Mouse (Mus musculus): ENCODE data around the gene Tldc1. TPM values are rescaled to one million over a fixed set of nuclear protein-coding genes. Genes with fewer than 3 reads are reported as not detected.

Tldc1 gene
- polyA plus RNA-seq, 1 experiment = 7.4 TPM

GRCm38 (mm10) chr8:119755238-119756146, 22.7 kb downstream of the Tldc1 start:
- WGBS = 25% methylated on average over 28 of the region's 28 CpGs
- H3K27ac ChIP-seq (ENCODE audit: insufficient read depth, low read depth, low read length) = no peak overlapping the region
- H3K27me3 ChIP-seq (ENCODE audit: control insufficient read depth, insufficient read depth, low read length) = no peaks in the 10 kb centered on the region
- no peaks in the 10 kb centered on the region for H3K36me3 ChIP-seq (ENCODE audit: control insufficient read depth, insufficient read depth, low read length)
- H3K4me1 ChIP-seq (ENCODE audit: control insufficient read depth, insufficient read depth, insufficient read length, low read length) = peaks cover 5% of the 10 kb centered on the region
- TF ChIP-seq POLR2A (IDR thresholded peaks at IDR 0.05; ENCODE audit: low read depth, low read length) (no peak), CTCF (IDR thresholded peaks at IDR 0.05; ENCODE audit: extremely low read depth, insufficient read length, insufficient replicate concordance, low read depth, low read length) (no peak)
- peak overlapping the region; percentile 54 for H3K4me3 ChIP-seq (ENCODE audit: low read depth, low read length)

- Histone ChIP-seq H3K27me3 (ENCODE audit: control insufficient read depth, insufficient read depth, low read length) (no peaks in the 10 kb centered on the region), H3K36me3 (ENCODE audit: control insufficient read depth, insufficient read depth, low read length) (no peaks in the 10 kb centered on the region), H3K4me3 (ENCODE audit: low read depth, low read length) (no peak overlapping the region), H3K27ac (ENCODE audit: insufficient read depth, low read depth, low read length) (no peak overlapping the region), H3K4me1 (ENCODE audit: control insufficient read depth, insufficient read depth, insufficient read length, low read length) (0 out of 2 replicates have a peak, but pooled peaks cover 2% of the 10 kb centered on the region)
- TF ChIP-seq POLR2A (IDR thresholded peaks at IDR 0.05; ENCODE audit: low read depth, low read length) (no peak), CTCF (IDR thresholded peaks at IDR 0.05; ENCODE audit: extremely low read depth, insufficient read length, insufficient replicate concordance, low read depth, low read length) (no peak)
- WGBS = 86% methylated on average over 4 of the region's 4 CpGs
Measured at GRCm38 (mm10) chr8:119744604-119745003, 33.6 kb downstream of the Tldc1 start.

GRCm38 (mm10) chr8:119743291-119744026, 34.8 kb downstream of the Tldc1 start:
- TF ChIP-seq POLR2A (IDR thresholded peaks at IDR 0.05; ENCODE audit: low read depth, low read length) (no peak), CTCF (IDR thresholded peaks at IDR 0.05; ENCODE audit: extremely low read depth, insufficient read length, insufficient replicate concordance, low read depth, low read length) (peak; percentile 65; the same call in 1 of the 2 replicates)
- Histone ChIP-seq H3K36me3 (ENCODE audit: control insufficient read depth, insufficient read depth, low read length) (no peaks in the 10 kb centered on the region), H3K4me3 (ENCODE audit: low read depth, low read length) (no peak overlapping the region), H3K4me1 (ENCODE audit: control insufficient read depth, insufficient read depth, insufficient read length, low read length) (0 out of 2 replicates have a peak, but pooled peaks cover 2% of the 10 kb centered on the region), H3K27ac (ENCODE audit: insufficient read depth, low read depth, low read length) (no peak overlapping the region), H3K27me3 (ENCODE audit: control insufficient read depth, insufficient read depth, low read length) (no peaks in the 10 kb centered on the region)
- WGBS = 49% methylated on average over 13 of the region's 13 CpGs

- TF ChIP-seq CTCF (IDR thresholded peaks at IDR 0.05; ENCODE audit: extremely low read depth, insufficient read length, insufficient replicate concordance, low read depth, low read length) (no peak), POLR2A (IDR thresholded peaks at IDR 0.05; ENCODE audit: low read depth, low read length) (no peak)
- no peaks in the 10 kb centered on the region for H3K27me3 ChIP-seq (ENCODE audit: control insufficient read depth, insufficient read depth, low read length)
- H3K36me3 ChIP-seq (ENCODE audit: control insufficient read depth, insufficient read depth, low read length) = no peaks in the 10 kb centered on the region
- no peak overlapping the region for H3K27ac ChIP-seq (ENCODE audit: insufficient read depth, low read depth, low read length)
- H3K4me3 ChIP-seq (ENCODE audit: low read depth, low read length) = no peak overlapping the region
- H3K4me1 ChIP-seq (ENCODE audit: control insufficient read depth, insufficient read depth, insufficient read length, low read length) = 0 out of 2 replicates have a peak, but pooled peaks cover 2% of the 10 kb centered on the region
- WGBS = 89% methylated on average over 7 of the region's 7 CpGs
Measured at GRCm38 (mm10) chr8:119742409-119742808, 35.8 kb downstream of the Tldc1 start.

GRCm38 (mm10) chr8:119740634-119741033, 37.6 kb downstream of the Tldc1 start:
- peak overlapping the region; percentile 47; the same call in 1 of the 2 replicates for H3K27ac ChIP-seq (ENCODE audit: insufficient read depth, low read depth, low read length)
- no peak overlapping the region for H3K4me3 ChIP-seq (ENCODE audit: low read depth, low read length)
- H3K36me3 ChIP-seq (ENCODE audit: control insufficient read depth, insufficient read depth, low read length) = no peaks in the 10 kb centered on the region
- TF ChIP-seq CTCF (IDR thresholded peaks at IDR 0.05; ENCODE audit: extremely low read depth, insufficient read length, insufficient replicate concordance, low read depth, low read length) (no peak), POLR2A (IDR thresholded peaks at IDR 0.05; ENCODE audit: low read depth, low read length) (no peak)
- H3K4me1 ChIP-seq (ENCODE audit: control insufficient read depth, insufficient read depth, insufficient read length, low read length) = 0 out of 2 replicates have a peak, but pooled peaks cover 2% of the 10 kb centered on the region
- WGBS = 24% methylated on average over 4 of the region's 4 CpGs
- H3K27me3 ChIP-seq (ENCODE audit: control insufficient read depth, insufficient read depth, low read length) = no peaks in the 10 kb centered on the region

- no peak overlapping the region for H3K4me3 ChIP-seq (ENCODE audit: low read depth, low read length)
- H3K27me3 ChIP-seq (ENCODE audit: control insufficient read depth, insufficient read depth, low read length) = no peaks in the 10 kb centered on the region
- H3K36me3 ChIP-seq (ENCODE audit: control insufficient read depth, insufficient read depth, low read length) = no peaks in the 10 kb centered on the region
- TF ChIP-seq CTCF (IDR thresholded peaks at IDR 0.05; ENCODE audit: extremely low read depth, insufficient read length, insufficient replicate concordance, low read depth, low read length) (no peak), POLR2A (IDR thresholded peaks at IDR 0.05; ENCODE audit: low read depth, low read length) (no peak)
- WGBS = 77% methylated on average over 19 of the region's 19 CpGs
- H3K4me1 ChIP-seq (ENCODE audit: control insufficient read depth, insufficient read depth, insufficient read length, low read length) = no peaks in the 10 kb centered on the region; the same call in 1 of the 2 replicates
- H3K27ac ChIP-seq (ENCODE audit: insufficient read depth, low read depth, low read length) = no peak overlapping the region
Measured at GRCm38 (mm10) chr8:119738129-119738907, 39.9 kb downstream of the Tldc1 start.
